Mouse (Mus musculus) cerebellum, adult 18-20 months (tissue): ENCODE results near the gene Gm11020.
A peak's percentile ranks its signal among the peaks of the same experiment; 100 is the strongest.
"Not testable (repeated sequence)": the region's sequence is repeated elsewhere in the genome, so short reads cannot be mapped to it uniquely, and the experiment has no call there.

Source experiments
- DNase-seq, 2 experiments: peaks; one replicate each; pipeline ENCODE4 v3.0.0; 2021

The Gm11020 gene

GRCm38 (mm10) chr8:104321267-104321666 is at the start of gene Gm11020:
TSS of gene Gm11020 (plus strand) at chr8:104321567.
- DNase-seq, result not testable (repeated sequence)

- not testable (repeated sequence) for DNase-seq
Measured at GRCm38 (mm10) chr8:104293081-104293480, 28.3 kb upstream of the Gm11020 start, which contains the start of gene Cmtm2a. TSS of gene Cmtm2a (minus strand) at chr8:104293181.

GRCm38 (mm10) chr8:104294396-104294795 is 27.0 kb upstream of the Gm11020 start:
- no peak for DNase-seq

- DNase-seq, result not testable (repeated sequence)
Measured at GRCm38 (mm10) chr8:104301577-104301976, 19.8 kb upstream of the Gm11020 start.

GRCm38 (mm10) chr8:104302536-104302935 is 18.8 kb upstream of the Gm11020 start:
- DNase-seq, result not testable (repeated sequence)

- DNase-seq, result no peak
Measured at GRCm38 (mm10) chr8:104304962-104305361, 16.4 kb upstream of the Gm11020 start.

GRCm38 (mm10) chr8:104308341-104308740 is 13.0 kb upstream of the Gm11020 start:
- not testable (repeated sequence) for DNase-seq

- peak; percentile 26 to 55 for DNase-seq
Measured at GRCm38 (mm10) chr8:104309441-104310155, 11.8 kb upstream of the Gm11020 start, which contains the start of the genes Gm45711 and Cmtm1. TSS of gene Gm45711 (minus strand) at chr8:104310081. TSS of gene Cmtm1 (minus strand) at chr8:104310145.

- not testable (repeated sequence) for DNase-seq
Measured at GRCm38 (mm10) chr8:104312023-104312422, 9.3 kb upstream of the Gm11020 start.

- no peak for DNase-seq
Measured at GRCm38 (mm10) chr8:104313311-104313710, 8.1 kb upstream of the Gm11020 start.

- not testable (repeated sequence) for DNase-seq
Measured at GRCm38 (mm10) chr8:104321930-104322329, 563 bp downstream of the Gm11020 start, which contains the start of gene Cmtm2b. TSS of gene Cmtm2b (plus strand) at chr8:104322230.

GRCm38 (mm10) chr8:104332665-104333631 is 11.6 kb downstream of the Gm11020 start:
- DNase-seq, result no peak

- no peak for DNase-seq
Measured at GRCm38 (mm10) chr8:104333786-104334185, 12.4 kb downstream of the Gm11020 start.

GRCm38 (mm10) chr8:104334196-104334595 is 12.8 kb downstream of the Gm11020 start:
- DNase-seq, result no peak

GRCm38 (mm10) chr8:104336806-104337205 is 15.4 kb downstream of the Gm11020 start:
- DNase-seq, result no peak

- no peak for DNase-seq
Measured at GRCm38 (mm10) chr8:104337890-104338289, 16.5 kb downstream of the Gm11020 start.

- DNase-seq, result no peak
Measured at GRCm38 (mm10) chr8:104339229-104339982, 18.0 kb downstream of the Gm11020 start, which contains the start of gene Cmtm3. TSS of gene Cmtm3 (plus strand) at chr8:104339410.

- no peak for DNase-seq
Measured at GRCm38 (mm10) chr8:104339983-104340232, 18.5 kb downstream of the Gm11020 start.

GRCm38 (mm10) chr8:104340233-104341105 is 19.1 kb downstream of the Gm11020 start:
- peak; percentile 60 to 64 for DNase-seq

GRCm38 (mm10) chr8:104341106-104341561 is 19.8 kb downstream of the Gm11020 start:
- no peak for DNase-seq

- no peak for DNase-seq
Measured at GRCm38 (mm10) chr8:104341678-104342077, 20.3 kb downstream of the Gm11020 start.

GRCm38 (mm10) chr8:104342426-104342825 is 21.1 kb downstream of the Gm11020 start:
- no peak for DNase-seq
